Mouse (Mus musculus) liver, adult 2 months (tissue): ENCODE data around the gene Eci1.

Experiments used
- CTCF ChIP-seq: fragments of 200-500 bp; IDR thresholded peaks from 2 replicates; pipeline ENCODE4 v1.5.1; 2011; ENCODE audit warnings: low read depth, low read length, control low read depth
- POLR2A ChIP-seq: fragments of 200-500 bp; IDR thresholded peaks from 2 replicates; pipeline ENCODE4 v1.6.1; 2011; ENCODE audit warnings: low read length, control low read depth; ENCODE audit not compliant: insufficient read depth; ENCODE audit errors: extremely low read depth

- TF ChIP-seq POLR2A (no peak), CTCF (peak; percentile 48)
Observed at GRCm38 (mm10) chr17:24437016-24437415, 10.6 kb downstream of the Eci1 start.
